Mouse (Mus musculus) central nervous system, embryonic 18 days (tissue): ENCODE data around the gene Slc35f3. TPM values are rescaled to one million over a fixed set of nuclear protein-coding genes. Genes with fewer than 3 reads are reported as not detected.

ENCODE experiments used
- polyA plus RNA-seq: library from polyadenylated mRNA; depleted of rRNA; stranded (reverse); fragments of >200 nt; gene quantifications from 2 replicates; pipeline ENCODE4 v1.2.3, GENCODE M21; 2012; rRNA removed

Gene Slc35f3
- 3.0 and 3.5 TPM in 2 replicates for polyA plus RNA-seq

DNA sequence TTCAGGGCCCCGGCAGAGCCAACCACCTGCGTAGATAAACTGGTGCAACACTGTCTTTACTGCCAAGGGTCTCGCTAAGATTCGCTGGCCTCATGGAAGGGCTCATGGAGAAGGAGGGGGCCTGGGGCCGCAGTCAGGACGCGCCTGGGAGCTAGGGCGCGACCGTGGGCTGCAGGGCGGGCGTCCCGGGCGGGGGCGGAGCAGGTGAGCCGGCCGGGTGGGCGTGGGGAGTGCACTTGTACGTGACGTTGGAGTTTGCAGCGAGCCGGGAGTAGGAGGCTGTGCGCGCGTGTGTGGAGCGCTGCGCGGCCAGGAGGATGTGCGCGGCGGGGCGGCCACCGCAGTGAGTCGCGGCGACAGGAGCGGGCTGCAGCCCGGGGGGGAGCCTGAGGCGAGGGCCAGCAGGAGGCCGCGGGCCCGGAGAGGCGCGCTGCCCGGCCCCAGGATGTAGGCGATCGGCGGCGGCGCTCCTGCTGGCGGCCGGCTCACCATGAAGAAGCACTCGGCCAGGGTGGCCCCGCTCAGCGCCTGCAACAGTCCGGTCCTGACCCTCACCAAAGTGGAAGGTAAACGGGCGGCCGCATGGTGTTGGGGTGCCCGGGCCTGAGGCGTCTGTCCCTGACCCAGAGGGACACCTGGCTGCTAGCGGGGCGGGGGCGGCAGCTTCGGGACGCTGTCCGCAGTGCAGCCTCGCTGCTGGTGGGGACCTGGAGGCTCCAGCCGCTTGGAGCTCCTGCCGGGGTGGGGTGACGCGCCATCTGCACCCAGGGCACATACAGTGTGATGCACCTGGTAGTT is at the start of gene Slc35f3:
Gene Slc35f3 (plus strand): TSS at position 263 of the 798 bp plus-strand sequence.

DNA sequence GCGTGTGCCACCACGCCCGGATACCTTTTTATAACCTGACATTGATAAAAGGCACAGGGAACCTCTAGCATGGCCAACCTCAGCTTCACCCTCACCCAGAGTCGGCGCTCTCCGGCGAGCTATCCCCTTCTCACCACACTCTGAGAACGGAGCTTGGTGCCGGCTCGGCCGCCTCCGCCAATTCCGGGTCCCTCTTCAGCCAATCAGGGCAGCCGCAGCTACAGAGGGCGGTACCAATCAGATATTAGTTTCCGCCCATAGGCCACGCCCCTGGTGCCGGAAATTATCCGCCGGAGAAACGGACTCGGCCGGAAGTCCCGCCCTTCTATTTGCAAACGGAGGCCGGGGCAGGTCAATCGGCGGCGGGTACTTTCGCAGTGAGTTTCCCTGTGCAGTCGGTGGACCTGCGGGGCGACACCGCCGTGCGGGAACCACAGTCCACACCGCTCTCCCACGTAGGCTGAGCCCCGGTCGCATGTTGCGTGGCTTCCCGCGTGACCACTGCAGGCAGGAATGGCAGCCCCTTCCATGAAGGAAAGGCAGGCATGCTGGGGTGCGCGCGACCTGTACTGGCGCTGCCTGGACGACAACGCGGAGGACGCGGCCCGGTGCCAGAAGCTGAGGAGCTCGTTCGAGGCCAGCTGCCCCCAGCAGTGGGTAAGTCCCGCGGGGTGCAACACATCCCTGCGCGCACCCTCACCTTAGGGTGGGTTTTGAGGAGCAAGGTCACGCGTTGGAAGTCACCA is 124.0 kb downstream of the Slc35f3 start, which contains the start of gene Coa6:
Gene Coa6 (plus strand): TSS at position 342 of the 746 bp plus-strand sequence.

Other genes starting within 250 kb of the Slc35f3 start
- 40.8 and 42.2 TPM in 2 replicates for gene Coa6, start 124.0 kb downstream of the Slc35f3 start, polyA plus RNA-seq
- 5.9 and 6.2 TPM in 2 replicates for gene Tarbp1, start 176.5 kb downstream of the Slc35f3 start, polyA plus RNA-seq